In the genomic region with DNA sequence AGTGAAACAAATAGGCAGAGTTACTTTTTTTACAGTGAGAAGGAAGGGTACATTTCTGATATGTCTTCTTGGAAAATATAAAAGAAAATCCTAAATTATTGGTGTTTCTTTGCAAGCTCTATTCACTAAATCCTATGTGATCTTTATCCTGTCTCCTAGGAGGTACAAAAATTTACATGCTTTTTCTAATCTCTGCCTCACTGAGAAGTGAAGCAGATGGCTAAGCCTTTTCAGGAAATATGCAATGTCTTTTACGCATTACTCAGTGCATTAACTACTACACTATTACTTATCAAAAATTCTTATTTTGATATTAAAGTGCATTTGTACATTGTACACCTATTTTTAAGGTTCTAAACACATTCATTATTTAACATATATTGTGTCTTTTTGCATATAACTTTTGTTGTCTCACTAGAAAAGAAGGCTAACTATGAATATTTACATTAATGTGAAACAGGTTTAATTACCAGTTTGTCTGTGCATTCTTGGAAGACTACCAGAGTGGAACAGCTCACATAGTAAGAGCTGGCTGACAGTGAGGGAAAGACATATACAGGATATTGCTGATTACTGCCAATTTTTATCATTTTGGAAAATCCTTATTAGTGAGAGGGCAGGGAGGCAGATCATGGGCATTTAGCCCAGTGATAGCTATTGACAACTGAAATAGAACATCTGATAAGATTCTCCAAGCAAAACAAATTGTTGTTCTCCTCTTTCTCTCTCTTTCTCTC, we compare ENCODE assay signal across 15 mouse cellular contexts.
"Had no signal": no experiment of that assay in that cellular context is flagged by ENCODE, and none has a peak within 500 bp of the region (broad histone marks: within the 10 kb centered on the region; RNA-seq: fewer than 3 reads in every experiment).

No protein-coding gene starts in this region.

- H3K4me2 ChIP-seq: lung, embryonic 14.5 days; midbrain, embryonic 12.5 days; neural tube, embryonic 12.5 days had no signal

- DNase-seq: lung, adult 18-20 months; lung, embryonic 14.5 days; lung, postnatal 10 days; midbrain, embryonic 14.5 days; right cerebral cortex, postnatal 14 days; right cerebral cortex, postnatal 4 days; spleen, adult 18-20 months; thymus, adult 18-20 months; thymus, postnatal 14 days; thymus, postnatal 36 days had no signal

- H3K4me3 ChIP-seq: megakaryocyte, embryonic 14.5 days; midbrain, embryonic 12.5 days; neural tube, embryonic 12.5 days had no signal

- H3K27me3 ChIP-seq: megakaryocyte, embryonic 14.5 days; midbrain, embryonic 12.5 days; neural tube, embryonic 12.5 days had no signal

- H3K27ac ChIP-seq: macrophage; midbrain, embryonic 12.5 days; neural tube, embryonic 12.5 days had no signal

- ATAC-seq: midbrain, embryonic 16.5 days had no signal

- H3K9ac ChIP-seq: lung, embryonic 14.5 days; midbrain, embryonic 12.5 days; neural tube, embryonic 12.5 days had no signal

- H3K36me3 ChIP-seq: midbrain, embryonic 12.5 days; neural tube, embryonic 12.5 days had no signal

- H3K9me3 ChIP-seq: megakaryocyte, embryonic 14.5 days; midbrain, embryonic 12.5 days; neural tube, embryonic 12.5 days had no signal

- H3K4me1 ChIP-seq: megakaryocyte, embryonic 14.5 days; midbrain, embryonic 12.5 days; neural tube, embryonic 12.5 days had no signal
